Comparison of ENCODE assay signal across 19 mouse cellular contexts in genomic region chr3:28340071-28340470, GRCm38 (mm10).
DNase-seq lines count a peak whose midpoint lies in the region; ATAC-seq and TF ChIP-seq lines count a peak whose summit lies in the region.
"Had no signal": no experiment of that assay in that cellular context is flagged by ENCODE, and none has a peak within 500 bp of the region (broad histone marks: within the 10 kb centered on the region; RNA-seq: fewer than 3 reads in every experiment).

No protein-coding gene starts in this region.

- TF ChIP-seq CTCF in forebrain, postnatal 0 days (IDR thresholded peaks at IDR 0.05; ENCODE audit: low read depth) = no peak
- TF ChIP-seq CTCF in thymus, adult 2 months (IDR thresholded peaks at IDR 0.05; ENCODE audit: borderline replicate concordance, control insufficient read depth, extremely low read depth, insufficient read depth, low read length, poor library complexity) = no peak

- no peak overlapping the region for H3K9ac ChIP-seq in forebrain, postnatal 0 days
- H3K9ac ChIP-seq in forebrain, embryonic 11.5 days (ENCODE audit: low read length) = no peak overlapping the region
- H3K9ac ChIP-seq: heart, embryonic 13.5 days; hindbrain, embryonic 15.5 days had no signal

- DNase-seq in forebrain, postnatal 0 days = no peak
- no peak for DNase-seq in forebrain, embryonic 11.5 days (ENCODE audit: low spot score)
- peak; percentile 55 for DNase-seq in brain, adult 2 months (ENCODE audit: low read depth, low spot score)
- DNase-seq in layer of hippocampus, adult 18-20 months (ENCODE audit: low spot score in 2 of 2) = peak; percentile 54 to 81
- DNase-seq in layer of hippocampus, adult 9-11 months = peak; percentile 60
- DNase-seq in adrenal gland, postnatal 4 days (ENCODE audit: low spot score in 2 of 2) = no peak
- no peak for DNase-seq in ovary, postnatal 10 days (ENCODE audit: low spot score)
- DNase-seq in thymus, adult 2 months = no peak
- DNase-seq: adrenal gland, postnatal 14 days; cerebellum, adult 2 months; cerebellum, postnatal 10 days; gastrocnemius, postnatal 14 days; heart, postnatal 36 days had no signal

- no peak overlapping the region for H3K4me3 ChIP-seq in forebrain, postnatal 0 days (ENCODE audit: low read depth, low read length)
- no peak overlapping the region for H3K4me3 ChIP-seq in forebrain, embryonic 11.5 days (ENCODE audit: low read depth, low read length)
- no peak overlapping the region for H3K4me3 ChIP-seq in thymus, adult 2 months (ENCODE audit: control insufficient read depth, insufficient read depth, low read length)
- H3K4me3 ChIP-seq: embryonic facial prominence, embryonic 10.5 days; heart, embryonic 13.5 days; hindbrain, embryonic 15.5 days had no signal

- no peak overlapping the region for H3K27ac ChIP-seq in forebrain, postnatal 0 days (ENCODE audit: low read depth, low read length)
- no peak overlapping the region for H3K27ac ChIP-seq in forebrain, embryonic 11.5 days (ENCODE audit: low read depth, low read length)
- H3K27ac ChIP-seq in thymus, adult 2 months (ENCODE audit: control insufficient read depth, insufficient read depth, low read length) = no peak overlapping the region
- H3K27ac ChIP-seq: embryonic facial prominence, embryonic 10.5 days; heart, embryonic 13.5 days; hindbrain, embryonic 15.5 days had no signal

- H3K9me3 ChIP-seq in forebrain, postnatal 0 days (ENCODE audit: low read length) = no peaks in the 10 kb centered on the region
- H3K9me3 ChIP-seq in forebrain, embryonic 11.5 days (ENCODE audit: control insufficient read depth, low read length) = no peaks in the 10 kb centered on the region
- H3K9me3 ChIP-seq: embryonic facial prominence, embryonic 10.5 days; heart, embryonic 13.5 days; hindbrain, embryonic 15.5 days had no signal

- 45% methylated on average over 8 of the region's 8 CpGs for WGBS in forebrain, postnatal 0 days
- WGBS in forebrain, embryonic 11.5 days = 85% methylated on average over 8 of the region's 8 CpGs
- 93% methylated on average over 8 of the region's 8 CpGs for WGBS in thymus, adult 2 months

- H3K36me3 ChIP-seq in forebrain, postnatal 0 days (ENCODE audit: insufficient read depth) = no peaks in the 10 kb centered on the region
- H3K36me3 ChIP-seq in forebrain, embryonic 11.5 days (ENCODE audit: control insufficient read depth, insufficient read depth, low read length) = no peaks in the 10 kb centered on the region
- H3K36me3 ChIP-seq in thymus, adult 2 months (ENCODE audit: control insufficient read depth, insufficient read depth, low read length) = no peaks in the 10 kb centered on the region
- H3K36me3 ChIP-seq: embryonic facial prominence, embryonic 10.5 days; heart, embryonic 13.5 days; hindbrain, embryonic 15.5 days had no signal

- peaks cover 12% of the 10 kb centered on the region for H3K4me1 ChIP-seq in forebrain, postnatal 0 days (ENCODE audit: insufficient read depth)
- no peaks in the 10 kb centered on the region for H3K4me1 ChIP-seq in forebrain, embryonic 11.5 days (replicated peaks; ENCODE audit: control insufficient read depth, insufficient read depth, low read length)
- H3K4me1 ChIP-seq in thymus, adult 2 months (replicated peaks; ENCODE audit: control insufficient read depth, insufficient read depth, low read length) = no peaks in the 10 kb centered on the region

- no peaks in the 10 kb centered on the region for H3K27me3 ChIP-seq in forebrain, postnatal 0 days (ENCODE audit: insufficient read depth, low read length)
- no peaks in the 10 kb centered on the region for H3K27me3 ChIP-seq in forebrain, embryonic 11.5 days (ENCODE audit: control insufficient read depth, insufficient read depth, low read length)
- no peaks in the 10 kb centered on the region for H3K27me3 ChIP-seq in thymus, adult 2 months (ENCODE audit: control insufficient read depth, insufficient read depth, low read length)
- H3K27me3 ChIP-seq: CH12.LX; heart, embryonic 13.5 days; hindbrain, embryonic 15.5 days; Patski had no signal

- peak; percentile 29; the same call in 1 of the 2 replicates for ATAC-seq in forebrain, postnatal 0 days
- no peak for ATAC-seq in forebrain, embryonic 11.5 days (replicated peaks; ENCODE audit: low FRiP score)
- ATAC-seq: activated CD4-positive, CD25-positive, alpha-beta regulatory T cell, adult 4 months; Patski had no signal

- no peak for TF ChIP-seq POLR2A in thymus, adult 2 months (IDR thresholded peaks at IDR 0.05; ENCODE audit: control insufficient read depth, extremely low read depth, insufficient read depth, low read length, poor library complexity)

- H3K4me2 ChIP-seq in forebrain, postnatal 0 days (ENCODE audit: low read depth) = no peak overlapping the region
- no peak overlapping the region for H3K4me2 ChIP-seq in forebrain, embryonic 11.5 days (ENCODE audit: low read depth, low read length, severe bottlenecking)
- H3K4me2 ChIP-seq: heart, embryonic 13.5 days; hindbrain, embryonic 15.5 days had no signal

Comparison
In these comparisons a context has a peak if more than half of its experiments do, and no peak if none do; other contexts are left out.
1. DNase-seq: peak in brain, adult 2 months (single experiment), layer of hippocampus, adult 18-20 months (2 of 2) and layer of hippocampus, adult 9-11 months (single experiment); none in forebrain, postnatal 0 days (single experiment), forebrain, embryonic 11.5 days (single experiment), adrenal gland, postnatal 4 days (0 of 2), ovary, postnatal 10 days (single experiment) and thymus, adult 2 months (single experiment).